Mouse (Mus musculus) testis, adult 2 months (tissue): ENCODE measurements around the gene Cish.

Source experiments
- CTCF ChIP-seq: fragments of 200-500 bp; IDR thresholded peaks from 2 replicates; pipeline ENCODE4 v1.5.1; 2012; ENCODE audit warnings: low read depth, mild to moderate bottlenecking, inconsistent platforms, low read length, moderate library complexity; ENCODE audit not compliant: control insufficient read depth, insufficient read depth, insufficient replicate concordance
- POLR2A ChIP-seq: fragments of 200-500 bp; IDR thresholded peaks from 2 replicates; pipeline ENCODE4 v1.6.1; 2012; ENCODE audit warnings: low read depth, mild to moderate bottlenecking, inconsistent platforms, low read length, moderate library complexity; ENCODE audit not compliant: control insufficient read depth

DNA sequence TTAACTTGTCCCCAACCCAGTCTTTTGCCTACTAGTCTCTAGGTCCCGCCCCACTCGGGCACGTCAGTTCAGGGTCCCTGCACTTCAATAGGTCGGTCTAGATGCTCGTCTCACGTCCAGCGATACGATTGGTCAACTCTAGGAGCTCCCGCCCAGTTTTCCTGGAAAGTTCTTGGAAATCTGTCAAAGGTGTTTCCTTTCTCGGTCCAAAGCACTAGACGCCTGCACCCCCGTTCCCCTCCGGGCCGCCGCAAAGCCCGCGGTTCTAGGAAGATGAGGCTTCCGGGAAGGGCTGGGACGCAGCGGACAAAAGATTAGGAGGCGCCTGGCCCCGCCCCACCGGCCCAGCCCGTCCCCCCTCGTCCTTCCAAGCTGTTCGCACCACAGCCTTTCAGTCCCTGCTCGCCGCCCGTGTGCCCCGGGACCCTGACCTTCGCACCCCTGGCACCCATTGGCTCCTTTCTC, 707 bp downstream of the Cish start:
- TF ChIP-seq CTCF (no peak), POLR2A (peak; percentile 38)
